Mouse (Mus musculus) bone marrow macrophage, adult 2 months (primary cell): Measurements from ENCODE around the gene Kcng4.

Experiments
- CTCF ChIP-seq: IDR thresholded peaks from 2 replicates; pipeline ENCODE4 v1.5.1; 2012; ENCODE audit warnings: low read depth, mild to moderate bottlenecking, low read length, moderate library complexity
- POLR2A ChIP-seq: IDR thresholded peaks from 2 replicates; pipeline ENCODE4 v1.6.1; 2012; ENCODE audit warnings: mild to moderate bottlenecking, low read depth, low read length, borderline replicate concordance

DNA sequence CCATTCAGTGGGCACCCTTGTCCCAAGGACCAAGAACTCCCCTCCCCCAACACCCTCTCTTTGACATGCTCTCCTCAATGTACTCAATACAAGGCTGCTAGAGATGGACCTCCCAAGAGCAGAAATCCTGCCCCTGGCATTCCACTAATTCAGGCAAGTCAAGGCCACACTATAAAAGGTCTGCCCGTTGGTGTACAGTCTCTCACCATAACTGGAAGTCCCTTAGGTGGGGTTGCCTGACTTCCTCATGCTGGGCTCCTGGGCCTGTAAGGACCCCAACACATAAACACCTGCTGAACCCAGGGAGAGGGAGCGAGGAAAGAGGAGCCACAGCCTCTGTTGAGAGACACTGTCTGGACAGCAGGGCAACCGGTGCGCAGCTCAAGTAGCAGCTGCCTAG, 31.7 kb downstream of the Kcng4 start:
- TF ChIP-seq CTCF (no peak), POLR2A (no peak)
